Mouse (Mus musculus): Measurements from ENCODE around the gene Lpcat2. TPM values are rescaled to one million over a fixed set of nuclear protein-coding genes. Genes with fewer than 3 reads are reported as not detected.

Lpcat2 gene
- polyA plus RNA-seq, 1 experiment from 2014 or later = 13.6 TPM

GRCm38 (mm10) chr8:92822386-92822785, 32.8 kb upstream of the Lpcat2 start:
- TF ChIP-seq CTCF (IDR thresholded peaks at IDR 0.05; ENCODE audit: low read depth) (no peak), EP300 (optimal IDR thresholded peaks at IDR 0.05) (no peak)
- Histone ChIP-seq H3K27ac (replicated peaks) (no peak overlapping the region), H3K4me3 (ENCODE audit: low read depth, low read length) (no peak overlapping the region), H3K4me1 (replicated peaks; ENCODE audit: control insufficient read depth, insufficient read depth) (no peaks in the 10 kb centered on the region), H3K36me3 (ENCODE audit: control insufficient read depth, insufficient read depth, low read length) (no peaks in the 10 kb centered on the region), H3K27me3 (ENCODE audit: control insufficient read depth, insufficient read depth, low read length) (no peaks in the 10 kb centered on the region), H3K4me2 (replicated peaks; ENCODE audit: low read depth) (no peak overlapping the region), H3K9me3 (ENCODE audit: control insufficient read depth, low read length) (no peaks in the 10 kb centered on the region), H3K9ac (ENCODE audit: low read length) (no peak overlapping the region)
- ATAC-seq (ENCODE audit: low FRiP score, low TSS enrichment) (no peak), DNase-seq (ENCODE audit: low spot score) (no peak)
- 57% methylated on average over 5 of the region's 5 CpGs for WGBS

DNA sequence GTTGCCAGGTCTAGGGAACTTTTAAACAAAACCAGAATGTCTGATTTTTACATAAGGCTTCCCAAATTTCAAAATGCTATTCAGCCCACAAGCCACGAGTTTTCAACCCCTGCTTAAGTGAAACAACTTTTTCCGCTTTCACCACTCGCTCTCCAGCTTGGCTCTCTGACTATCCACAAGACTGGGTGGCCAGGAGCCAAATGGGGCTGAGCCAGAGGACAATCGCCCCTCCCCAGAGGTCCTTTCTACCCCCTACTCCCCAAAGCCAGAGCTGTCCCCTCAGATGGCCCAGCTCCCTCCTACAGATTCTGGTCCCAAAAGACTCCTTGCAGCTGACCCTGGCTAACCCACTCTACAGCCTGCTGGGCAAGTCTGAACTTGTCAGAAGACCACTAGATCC, 29.1 kb upstream of the Lpcat2 start:
- H3K9me3 ChIP-seq (ENCODE audit: control insufficient read depth, low read length) = no peaks in the 10 kb centered on the region
- 44% methylated on average over 4 of the region's 4 CpGs for WGBS
- H3K27me3 ChIP-seq (ENCODE audit: control insufficient read depth, insufficient read depth, low read length) = no peaks in the 10 kb centered on the region
- H3K27ac ChIP-seq (replicated peaks) = no peak overlapping the region
- no peak for TF ChIP-seq CTCF (IDR thresholded peaks at IDR 0.05; ENCODE audit: low read depth)
- TF ChIP-seq EP300 (optimal IDR thresholded peaks at IDR 0.05) = no peak
- no peak overlapping the region for H3K4me3 ChIP-seq (ENCODE audit: low read depth, low read length)
- H3K4me2 ChIP-seq (replicated peaks; ENCODE audit: low read depth) = no peak overlapping the region
- ATAC-seq (ENCODE audit: low FRiP score, low TSS enrichment) (no peak), DNase-seq (ENCODE audit: low spot score) (no peak)
- no peak overlapping the region for H3K9ac ChIP-seq (ENCODE audit: low read length)
- H3K4me1 ChIP-seq (replicated peaks; ENCODE audit: control insufficient read depth, insufficient read depth) = no peaks in the 10 kb centered on the region
- no peaks in the 10 kb centered on the region for H3K36me3 ChIP-seq (ENCODE audit: control insufficient read depth, insufficient read depth, low read length)

DNA sequence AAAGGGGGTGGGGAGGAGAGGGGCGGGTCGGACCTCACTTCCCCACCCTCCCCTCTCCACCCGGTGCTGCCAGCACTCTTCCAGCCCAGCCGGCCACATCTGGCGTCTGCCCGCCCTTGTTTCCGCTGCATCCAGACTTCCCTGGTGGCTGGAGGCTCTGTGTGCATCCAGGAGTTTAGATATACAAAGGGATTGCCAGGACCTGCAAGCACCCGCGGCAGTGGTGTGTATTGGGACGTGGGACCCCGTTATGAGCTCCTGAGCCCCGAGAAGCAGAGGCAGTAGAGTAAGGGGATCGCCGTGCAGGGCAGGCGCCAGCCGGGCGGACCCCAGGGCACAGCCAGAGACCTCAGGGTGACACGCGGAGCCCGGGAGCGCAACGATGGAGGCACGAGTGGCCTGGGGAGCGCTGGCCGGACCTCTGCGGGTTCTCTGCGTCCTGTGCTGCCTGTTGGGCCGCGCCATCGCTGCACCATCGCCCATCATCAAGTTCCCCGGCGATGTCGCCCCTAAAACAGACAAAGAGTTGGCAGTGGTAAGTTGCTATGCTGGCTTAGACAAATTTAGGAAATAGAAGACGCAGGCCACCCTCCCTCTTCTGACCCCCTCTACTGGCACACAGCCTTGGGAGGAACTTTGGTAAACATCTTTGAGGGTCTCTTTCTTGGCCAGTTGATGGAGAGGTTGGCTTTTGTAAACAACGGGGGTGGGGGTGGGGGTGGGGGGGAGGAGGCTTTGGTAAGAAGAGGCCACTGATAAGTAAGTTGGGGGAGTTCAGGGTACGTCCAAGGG, 27.7 kb upstream of the Lpcat2 start, which contains the start of gene Mmp2:
Mmp2 (plus strand) TSS at position 49 of the 792 bp plus-strand sequence.
- peak; percentile 33 for DNase-seq (ENCODE audit: low spot score)
- peak within 1 kb of the TSS; percentile 90 for H3K27ac ChIP-seq (replicated peaks)
- WGBS = 6% methylated on average over 35 of the region's 37 CpGs
- TF ChIP-seq CTCF (IDR thresholded peaks at IDR 0.05; ENCODE audit: low read depth) = peak; percentile 14; the same call in 1 of the 2 replicates
- TF ChIP-seq EP300 (optimal IDR thresholded peaks at IDR 0.05) = no peak
- no peaks in the 10 kb centered on the region for H3K4me1 ChIP-seq (replicated peaks; ENCODE audit: control insufficient read depth, insufficient read depth)
- peak within 1 kb of the TSS; percentile 59 for H3K9ac ChIP-seq (ENCODE audit: low read length)
- H3K27me3 ChIP-seq (ENCODE audit: control insufficient read depth, insufficient read depth, low read length) = no peaks in the 10 kb centered on the region
- no peaks in the 10 kb centered on the region for H3K9me3 ChIP-seq (ENCODE audit: control insufficient read depth, low read length)
- ATAC-seq (ENCODE audit: low FRiP score, low TSS enrichment) = peak; percentile 71
- H3K4me2 ChIP-seq (replicated peaks; ENCODE audit: low read depth) = peak within 1 kb of the TSS; percentile 59
- H3K4me3 ChIP-seq (ENCODE audit: low read depth, low read length) = peak within 1 kb of the TSS; percentile 44
- no peaks in the 10 kb centered on the region for H3K36me3 ChIP-seq (ENCODE audit: control insufficient read depth, insufficient read depth, low read length)

DNA sequence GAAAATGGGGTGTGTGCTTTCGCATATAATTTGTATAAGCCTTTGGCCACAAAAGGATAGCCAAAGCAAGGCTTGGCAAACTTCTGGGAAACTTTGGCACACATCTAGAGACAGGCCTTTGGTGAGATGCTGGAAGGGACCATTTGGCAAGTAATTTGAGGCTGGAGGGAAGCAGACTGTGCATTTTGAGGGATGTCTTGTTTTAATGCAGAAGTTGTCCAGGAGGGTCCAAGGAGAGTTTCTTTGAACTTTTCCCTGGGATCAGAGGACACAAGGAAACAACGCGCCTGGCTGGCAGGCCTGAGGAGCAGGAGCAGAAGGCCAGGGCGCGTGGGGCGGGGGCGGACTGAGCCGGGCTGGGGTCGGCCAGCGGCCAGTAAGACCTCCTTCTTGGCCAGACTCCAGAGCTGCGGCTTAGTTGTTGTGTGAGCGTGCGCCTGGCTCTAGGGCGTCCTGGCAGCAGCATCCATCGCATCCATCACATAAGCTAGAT, 26.8 kb upstream of the Lpcat2 start:
- Histone ChIP-seq H3K9ac (ENCODE audit: low read length) (no peak overlapping the region), H3K9me3 (ENCODE audit: control insufficient read depth, low read length) (no peaks in the 10 kb centered on the region), H3K27ac (replicated peaks) (peak overlapping the region; percentile 90), H3K36me3 (ENCODE audit: control insufficient read depth, insufficient read depth, low read length) (no peaks in the 10 kb centered on the region), H3K4me3 (ENCODE audit: low read depth, low read length) (peak overlapping the region; percentile 44), H3K4me2 (replicated peaks; ENCODE audit: low read depth) (peak overlapping the region; percentile 59), H3K27me3 (ENCODE audit: control insufficient read depth, insufficient read depth, low read length) (no peaks in the 10 kb centered on the region), H3K4me1 (replicated peaks; ENCODE audit: control insufficient read depth, insufficient read depth) (no peaks in the 10 kb centered on the region)
- TF ChIP-seq EP300 (optimal IDR thresholded peaks at IDR 0.05) = no peak
- no peak for TF ChIP-seq CTCF (IDR thresholded peaks at IDR 0.05; ENCODE audit: low read depth)
- peak; percentile 68 for ATAC-seq (ENCODE audit: low FRiP score, low TSS enrichment)
- DNase-seq (ENCODE audit: low spot score) = peak; percentile 39
- WGBS = 17% methylated on average over 15 of the region's 15 CpGs

GRCm38 (mm10) chr8:92834065-92834731, 20.9 kb upstream of the Lpcat2 start:
- Histone ChIP-seq H3K9me3 (ENCODE audit: control insufficient read depth, low read length) (no peaks in the 10 kb centered on the region), H3K4me1 (replicated peaks; ENCODE audit: control insufficient read depth, insufficient read depth) (no peaks in the 10 kb centered on the region), H3K27me3 (ENCODE audit: control insufficient read depth, insufficient read depth, low read length) (no peaks in the 10 kb centered on the region), H3K27ac (replicated peaks) (no peak overlapping the region), H3K4me3 (ENCODE audit: low read depth, low read length) (no peak overlapping the region), H3K36me3 (ENCODE audit: control insufficient read depth, insufficient read depth, low read length) (no peaks in the 10 kb centered on the region; the same call in 1 of the 2 replicates), H3K4me2 (replicated peaks; ENCODE audit: low read depth) (no peak overlapping the region), H3K9ac (ENCODE audit: low read length) (no peak overlapping the region)
- TF ChIP-seq EP300 (optimal IDR thresholded peaks at IDR 0.05) = no peak
- no peak for TF ChIP-seq CTCF (IDR thresholded peaks at IDR 0.05; ENCODE audit: low read depth)
- DNase-seq (ENCODE audit: low spot score) (no peak), ATAC-seq (ENCODE audit: low FRiP score, low TSS enrichment) (no peak)
- WGBS = 41% methylated on average over 5 of the region's 5 CpGs
